Mouse (Mus musculus): ENCODE results near the gene Foxo6.

The Foxo6 gene

DNA sequence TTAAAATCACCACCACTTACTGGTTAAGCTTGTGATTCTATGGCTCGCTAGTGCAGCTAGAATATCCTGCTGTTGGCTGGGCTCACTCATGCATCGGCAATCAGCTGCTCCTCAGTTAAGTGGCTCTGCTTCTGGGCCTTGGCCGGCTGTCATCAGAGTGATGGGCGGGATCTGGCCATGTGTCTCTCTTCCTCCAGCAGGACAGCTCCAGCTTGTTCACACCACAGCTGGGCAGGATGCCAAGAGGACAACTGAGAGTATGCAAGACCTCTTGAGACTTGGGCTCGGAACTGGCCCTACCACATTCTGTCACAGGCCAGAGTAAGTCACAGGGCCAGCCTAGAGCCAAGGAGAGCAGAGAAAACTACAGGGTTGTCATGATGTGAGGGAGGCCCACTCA lies 39.7 kb downstream of the Foxo6 start:
- peak; percentile 88 for DNase-seq (ENCODE audit: low spot score)

- DNase-seq (ENCODE audit: low spot score), result no peak
Observed at GRCm38 (mm10) chr4:120246086-120246485, 41.1 kb downstream of the Foxo6 start.

DNA sequence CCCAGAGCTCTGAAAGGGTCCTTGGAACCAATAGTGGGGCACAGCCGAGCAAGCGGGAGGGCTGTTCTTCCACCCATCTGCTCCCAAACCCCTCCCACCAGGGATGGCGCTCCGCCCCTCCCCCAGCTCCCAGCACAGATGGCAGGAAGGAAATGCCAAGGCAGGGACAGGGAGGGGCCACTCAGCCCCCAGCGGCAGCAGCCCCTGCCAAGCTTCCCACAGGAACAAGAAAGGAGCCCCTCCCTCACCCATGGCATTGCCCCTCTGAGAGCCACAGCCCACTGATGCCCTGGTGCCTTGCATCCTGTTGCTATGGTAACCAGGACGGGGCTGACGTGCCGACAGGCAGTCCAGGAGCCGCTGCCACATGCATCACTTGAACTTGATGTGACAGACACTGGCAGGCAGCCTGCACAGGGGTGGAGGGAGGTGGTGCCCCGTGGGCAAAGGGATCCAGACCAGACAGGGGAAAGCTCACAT lies 44.3 kb downstream of the Foxo6 start:
- no peak for DNase-seq (ENCODE audit: low spot score)

DNA sequence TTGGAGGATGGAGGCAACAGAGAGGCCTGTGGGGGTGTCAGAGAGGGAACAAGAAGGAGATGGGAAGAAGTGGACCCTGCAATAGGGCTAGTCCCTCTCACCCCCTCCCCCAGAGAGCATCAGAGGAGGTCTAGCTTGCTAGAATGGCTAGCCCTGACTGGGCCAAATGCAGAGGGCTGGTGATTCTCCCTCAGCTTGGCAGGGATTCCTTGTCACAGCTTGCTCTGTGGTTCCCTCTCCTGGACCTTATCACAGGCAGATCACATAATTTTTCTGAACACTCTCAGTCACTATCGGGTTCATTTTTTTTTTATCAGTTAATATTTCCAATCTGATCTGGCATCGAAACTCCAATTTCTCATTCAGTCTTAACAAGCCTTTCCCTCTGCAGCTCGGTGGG lies 46.0 kb downstream of the Foxo6 start:
- no peak for DNase-seq (ENCODE audit: low spot score)

DNA sequence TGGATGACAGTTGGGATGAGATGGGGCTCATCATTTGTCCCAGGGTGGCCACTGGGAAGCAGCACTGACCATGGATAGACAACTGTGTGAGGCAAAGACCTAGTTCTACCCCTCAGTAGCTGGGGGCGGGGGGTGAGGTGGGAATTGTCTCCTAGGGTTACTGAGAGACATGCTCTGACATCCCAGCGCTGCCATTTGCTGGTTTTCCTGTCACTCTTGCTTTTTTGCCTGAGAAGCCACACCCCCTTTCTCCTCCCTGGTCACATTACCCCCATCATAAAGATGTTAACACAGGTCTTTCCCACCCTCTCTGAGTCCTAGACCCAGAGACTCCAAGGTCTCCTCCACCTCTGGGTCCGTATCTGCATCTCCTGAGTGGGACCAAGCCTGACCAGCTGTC lies 47.7 kb downstream of the Foxo6 start:
- no peak for DNase-seq (ENCODE audit: low spot score)

DNA sequence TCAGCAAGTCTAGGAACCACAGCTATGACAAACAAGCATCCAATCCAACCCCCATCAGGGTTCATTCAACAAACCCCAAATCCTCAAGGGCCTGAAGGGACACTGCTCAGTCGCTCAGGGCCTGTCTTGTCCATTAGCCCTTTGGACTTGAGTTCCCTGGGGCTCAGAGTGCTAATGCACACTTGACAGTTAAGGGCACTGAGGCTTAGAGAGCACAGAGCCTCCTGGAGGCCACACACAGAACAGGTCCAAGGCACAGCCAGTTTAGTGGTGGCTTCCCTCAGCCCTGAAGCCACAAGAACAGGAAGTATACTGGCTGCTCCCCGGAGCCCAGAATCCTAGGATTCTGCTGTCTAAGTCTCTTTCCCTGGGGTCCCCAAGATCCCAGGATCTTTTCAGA lies 53.9 kb downstream of the Foxo6 start:
- DNase-seq (ENCODE audit: low spot score), result no peak

DNA sequence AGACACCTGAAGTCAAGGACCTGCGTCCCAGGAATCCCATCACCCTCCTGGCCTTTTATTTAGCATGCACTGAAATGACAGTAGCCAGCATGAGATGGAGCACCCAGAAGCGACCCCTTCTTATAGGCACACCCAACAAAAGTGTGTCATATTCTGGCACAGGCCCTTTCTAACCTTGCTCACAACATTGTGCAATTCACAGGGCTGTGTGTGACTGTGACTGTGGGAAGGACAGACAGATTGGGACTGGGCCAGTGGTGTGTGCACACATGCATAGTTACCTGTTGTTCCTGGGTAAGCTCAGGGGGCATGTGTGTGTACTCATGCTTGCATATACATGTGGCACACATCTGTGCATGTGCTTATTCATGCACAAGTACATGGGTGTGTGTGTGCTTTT lies 54.6 kb downstream of the Foxo6 start:
- no peak for DNase-seq (ENCODE audit: low spot score)

GRCm38 (mm10) chr4:120231982-120232381 lies 55.2 kb downstream of the Foxo6 start:
- no peak for DNase-seq (ENCODE audit: low spot score)

GRCm38 (mm10) chr4:120230256-120230649 lies 56.9 kb downstream of the Foxo6 start:
- peak; percentile 83 for DNase-seq (ENCODE audit: low spot score)

- DNase-seq (ENCODE audit: low spot score), result no peak
Observed at GRCm38 (mm10) chr4:120229505-120230255, 57.5 kb downstream of the Foxo6 start.

DNA sequence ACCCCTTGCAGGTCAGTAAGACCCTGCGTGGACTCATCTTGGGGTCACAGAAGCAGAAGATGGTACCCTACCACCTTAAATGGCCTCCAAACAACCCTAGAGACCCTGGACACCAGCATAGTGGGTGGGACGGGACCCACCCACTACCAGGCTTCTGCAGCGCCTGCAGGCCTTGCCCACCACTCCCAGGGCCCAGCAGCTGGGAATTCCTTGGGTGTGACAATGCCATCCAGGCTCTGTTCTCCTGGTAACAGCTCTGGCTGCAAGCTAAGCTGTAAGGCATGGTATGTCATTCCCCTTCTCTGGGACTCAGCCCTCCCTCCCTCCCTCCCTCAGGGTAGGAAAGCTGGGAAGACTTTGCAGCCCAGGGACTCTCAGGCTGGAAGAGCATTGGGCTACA lies 58.5 kb downstream of the Foxo6 start:
- DNase-seq (ENCODE audit: low spot score), result no peak

DNA sequence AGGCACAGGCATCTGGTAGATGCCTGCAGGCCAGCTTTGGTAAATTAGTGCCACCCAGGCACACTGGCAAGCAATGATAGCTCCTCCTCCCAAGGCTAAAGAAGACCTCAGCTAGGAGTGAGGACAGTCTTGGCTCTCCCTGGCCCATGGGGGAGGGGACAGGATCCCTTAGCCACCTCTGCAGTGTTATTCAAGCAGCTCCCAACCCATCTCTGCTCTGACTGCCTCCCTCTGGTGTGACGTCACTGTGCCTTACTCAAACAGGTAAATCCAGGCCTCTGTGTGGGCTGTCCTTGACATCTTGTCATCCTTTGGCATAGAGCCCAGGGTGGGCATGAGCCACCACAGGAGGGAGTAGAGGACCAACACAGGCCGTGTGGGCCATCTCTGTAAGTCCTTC lies 59.9 kb downstream of the Foxo6 start:
- no peak for DNase-seq (ENCODE audit: low spot score)

DNA sequence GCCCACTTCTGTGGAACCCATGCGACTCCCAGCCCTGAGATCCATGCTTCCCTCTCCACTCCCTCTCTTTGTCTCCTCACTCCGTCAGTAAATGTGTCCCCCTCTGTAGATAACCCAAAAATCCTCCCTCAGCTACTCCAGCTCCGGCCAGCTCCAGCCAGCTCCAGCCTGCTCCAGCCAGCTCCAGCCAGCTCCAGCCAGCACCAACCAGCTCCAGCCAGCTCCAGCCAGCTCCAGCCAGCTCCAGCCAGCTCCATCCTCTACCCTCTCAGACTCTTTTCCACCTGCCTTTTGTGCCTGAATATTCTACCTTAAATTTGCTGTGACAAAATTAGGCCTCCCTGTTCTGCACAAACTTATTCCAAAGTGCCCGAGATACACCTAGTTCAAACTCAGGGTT lies 60.5 kb downstream of the Foxo6 start:
- no peak for DNase-seq (ENCODE audit: low spot score)

GRCm38 (mm10) chr4:120225135-120225780 lies 61.9 kb downstream of the Foxo6 start:
- DNase-seq (ENCODE audit: low spot score), result peak; percentile 78

DNA sequence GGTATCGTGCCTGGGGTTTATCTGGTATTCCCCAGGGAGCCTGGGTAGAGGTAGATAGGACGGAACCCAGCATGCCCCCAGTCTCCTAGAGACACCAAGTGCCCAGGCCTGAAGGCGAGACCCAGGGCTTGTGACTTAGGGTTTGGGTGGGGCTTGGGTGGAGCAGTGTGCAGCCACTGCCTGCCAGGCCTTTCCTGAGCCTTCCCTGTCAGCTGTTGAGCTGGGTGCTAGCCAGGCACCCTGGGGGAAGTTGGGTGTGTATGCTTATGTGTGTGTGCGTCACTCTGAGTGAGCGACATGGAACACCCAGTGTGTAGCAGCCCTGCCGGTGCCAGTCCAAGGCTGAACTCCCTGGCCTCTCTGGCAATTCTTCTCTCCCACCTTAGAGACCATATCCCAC lies 63.3 kb downstream of the Foxo6 start:
- DNase-seq (ENCODE audit: low spot score), result peak; percentile 18

DNA sequence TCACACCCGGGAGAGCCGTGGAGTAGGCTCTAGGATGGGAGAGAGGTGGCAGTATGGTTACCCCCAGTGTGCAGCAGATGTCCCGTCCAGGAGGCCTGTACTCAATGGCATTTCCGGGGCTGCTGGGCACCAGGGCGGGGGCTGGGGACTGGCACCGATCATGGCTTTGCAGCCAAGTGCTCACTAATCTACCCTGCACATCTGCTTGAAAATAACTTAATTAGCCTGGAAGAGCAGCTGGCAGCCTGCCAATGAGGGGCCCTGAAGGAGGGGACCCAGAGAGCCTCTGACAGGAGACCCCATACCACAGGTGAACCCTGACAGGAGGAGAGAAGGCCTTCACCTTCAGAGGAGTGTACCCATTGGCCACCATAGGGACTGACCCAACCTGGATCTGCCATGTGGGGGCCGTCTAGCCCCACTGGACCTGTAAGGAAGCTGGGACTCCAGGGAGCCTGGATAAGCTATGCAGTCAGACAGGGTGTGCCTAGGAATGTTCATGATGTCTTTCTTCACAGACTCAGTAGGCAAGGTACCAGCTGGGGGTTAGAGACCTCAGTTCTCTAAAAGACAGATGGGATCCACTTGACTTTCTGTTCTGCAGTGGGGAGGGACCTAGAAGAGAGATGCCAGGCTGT lies 63.9 kb downstream of the Foxo6 start:
- DNase-seq (ENCODE audit: low spot score), result no peak

DNA sequence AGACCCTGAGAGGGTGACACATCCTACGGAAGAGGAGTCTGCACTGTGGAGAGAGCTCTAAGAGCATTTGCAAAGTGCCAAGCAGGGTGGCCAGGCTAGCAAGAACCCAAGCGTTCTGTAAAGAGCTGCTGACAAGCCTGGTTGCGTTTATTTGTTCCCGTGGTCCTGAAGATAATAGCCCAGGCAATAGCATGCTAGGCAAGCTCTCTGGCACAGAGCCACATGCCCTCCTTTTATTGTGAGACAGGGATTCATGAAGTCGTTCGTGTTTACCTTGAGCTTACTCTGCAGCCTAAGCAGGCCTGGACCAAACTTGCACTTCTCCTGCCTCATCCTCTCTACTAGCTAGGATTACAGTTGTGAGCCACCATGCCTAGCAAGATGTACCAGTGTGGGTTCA lies 65.4 kb downstream of the Foxo6 start:
- DNase-seq (ENCODE audit: low spot score), result peak; percentile 25

DNA sequence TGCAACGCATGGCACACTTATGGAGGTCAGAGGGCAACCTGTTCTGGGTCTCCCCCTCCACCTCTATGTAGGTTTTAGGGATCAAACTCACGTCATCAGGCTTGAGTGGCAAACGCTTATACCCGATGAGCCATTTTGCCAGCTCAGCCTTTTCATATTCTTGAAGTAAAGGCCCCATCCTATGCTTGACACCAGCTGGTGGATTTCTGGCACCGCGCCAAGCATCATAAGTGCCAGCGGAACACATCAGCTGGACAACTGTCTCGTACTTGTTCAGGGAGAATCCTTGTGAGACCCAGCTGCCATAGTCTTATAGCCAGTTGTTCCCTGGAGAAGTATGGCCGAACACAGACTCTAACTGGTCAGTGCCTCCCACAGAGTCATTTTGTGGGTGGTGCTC lies 68.3 kb downstream of the Foxo6 start:
- no peak for DNase-seq (ENCODE audit: low spot score)

All from urinary bladder, postnatal 14 days (tissue).